Mouse (Mus musculus) limb, embryonic 15.5 days (tissue): ENCODE measurements around the gene Mrps33. TPM values are rescaled to one million over a fixed set of nuclear protein-coding genes. Genes with fewer than 3 reads are reported as not detected.

ENCODE experiments used
- ATAC-seq: fragments of 200-750 bp; cut with Nextera tagmentation; 2 replicates; pipeline ENCODE4 v1.8.0; 2017; ENCODE audit warnings: low read depth, moderate TSS enrichment; ENCODE audit not compliant: insufficient number of reproducible peaks, low FRiP score, low TSS enrichment
- H3K27ac ChIP-seq: fragments of 300-500 bp; sonication (generic); 2 replicates; pipeline ENCODE4 v1.5.1; 2015; ENCODE audit warnings: moderate library complexity, mild to moderate bottlenecking, inconsistent platforms
- H3K27me3 ChIP-seq: fragments of 300-500 bp; sonication (generic); 2 replicates; pipeline ENCODE4 v1.6.1; 2015; ENCODE audit warnings: inconsistent platforms
- H3K36me3 ChIP-seq: fragments of 300-500 bp; sonication (generic); 2 replicates; pipeline ENCODE4 v1.6.1; 2015; ENCODE audit warnings: inconsistent platforms
- H3K4me1 ChIP-seq: fragments of 300-500 bp; sonication (generic); 2 replicates; pipeline ENCODE4 v1.6.1; 2015; ENCODE audit warnings: inconsistent platforms
- H3K4me2 ChIP-seq: fragments of 300-500 bp; sonication (generic); 2 replicates; pipeline ENCODE4 v1.6.1; 2015; ENCODE audit warnings: mild to moderate bottlenecking, inconsistent platforms
- H3K4me3 ChIP-seq: fragments of 300-500 bp; sonication (generic); 2 replicates; pipeline ENCODE4 v1.5.1; 2015; ENCODE audit warnings: mild to moderate bottlenecking, inconsistent platforms
- H3K9ac ChIP-seq: fragments of 300-500 bp; sonication (generic); 2 replicates; pipeline ENCODE4 v1.6.1; 2015; ENCODE audit warnings: inconsistent platforms
- H3K9me3 ChIP-seq: fragments of 300-500 bp; sonication (generic); 2 replicates; pipeline ENCODE4 v1.6.1; 2016; ENCODE audit warnings: inconsistent platforms
- WGBS: fragments of 180-500 bp; shearing (Covaris S2); methylation state at CpG from one replicate; pipeline ENCODE4 v1.1.7; 2015; 5-methylcytosine and 5-hydroxymethylcytosine counted together
- polyA plus RNA-seq: library from polyadenylated mRNA; unstranded; fragments of >200 nt; fragmentation: Nextera tagmentation; extraction: Ambion mirVana; gene quantifications from 2 replicates; pipeline ENCODE4 v1.2.1, GENCODE M21; 2015

The Mrps33 gene
- polyA plus RNA-seq, 1 experiment from 2014 or later = 166 TPM

GRCm38 (mm10) chr6:39776275-39776674 lies 34.5 kb downstream of the Mrps33 start:
- Histone ChIP-seq H3K9me3 (no peaks in the 10 kb centered on the region), H3K27ac (no peak overlapping the region), H3K27me3 (no peaks in the 10 kb centered on the region), H3K36me3 (no peaks in the 10 kb centered on the region), H3K9ac (no peak overlapping the region), H3K4me3 (no peak overlapping the region), H3K4me2 (no peak overlapping the region), H3K4me1 (peaks cover 5% of the 10 kb centered on the region; the same call in 1 of the 2 replicates)
- WGBS = 85% methylated on average over 6 of the region's 6 CpGs
- no peak for ATAC-seq

DNA sequence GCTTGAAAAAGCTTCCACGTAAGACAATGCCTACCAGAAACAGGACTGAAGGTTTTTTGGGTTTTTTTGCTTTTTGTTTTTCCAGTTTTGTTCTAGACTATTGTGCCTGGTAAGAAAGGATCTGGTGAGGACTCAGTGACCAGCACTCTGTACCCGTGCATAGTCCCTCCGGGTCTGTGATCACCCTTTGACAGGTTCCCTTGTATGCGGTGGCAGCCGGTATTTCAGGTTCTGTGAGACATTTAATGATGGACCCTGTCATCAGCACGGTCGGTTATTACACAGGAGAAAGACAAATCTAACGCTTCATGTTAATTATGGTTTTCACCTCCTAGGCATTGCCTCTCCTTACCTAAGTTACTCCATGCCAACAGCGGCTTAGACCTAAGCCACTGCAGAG lies 35.8 kb downstream of the Mrps33 start:
- 70% methylated on average over 9 of the region's 9 CpGs for WGBS
- H3K27ac ChIP-seq = no peak overlapping the region
- H3K9me3 ChIP-seq = no peaks in the 10 kb centered on the region
- H3K36me3 ChIP-seq = no peaks in the 10 kb centered on the region
- H3K9ac ChIP-seq = no peak overlapping the region
- no peak for ATAC-seq
- no peaks in the 10 kb centered on the region for H3K4me1 ChIP-seq
- no peak overlapping the region for H3K4me3 ChIP-seq
- H3K4me2 ChIP-seq = no peak overlapping the region
- H3K27me3 ChIP-seq = no peaks in the 10 kb centered on the region

GRCm38 (mm10) chr6:39757229-39757628 lies 53.6 kb downstream of the Mrps33 start:
- ATAC-seq = no peak
- Histone ChIP-seq H3K9me3 (no peaks in the 10 kb centered on the region), H3K9ac (no peak overlapping the region), H3K36me3 (no peaks in the 10 kb centered on the region), H3K4me2 (no peak overlapping the region), H3K4me3 (no peak overlapping the region), H3K4me1 (no peaks in the 10 kb centered on the region), H3K27ac (no peak overlapping the region), H3K27me3 (no peaks in the 10 kb centered on the region)
- 79% methylated on average over 2 of the region's 2 CpGs for WGBS

Other genes with a start within 250 kb of the Mrps33 start
- 36.6 and 48.3 TPM in 2 replicates for gene Adck2, start 237.1 kb downstream of the Mrps33 start, polyA plus RNA-seq
- gene Gm42420, start 225.2 kb downstream of the Mrps33 start, polyA plus RNA-seq = 1.6 and 3.1 TPM in 2 replicates
- gene Ndufb2, start 218.4 kb downstream of the Mrps33 start, polyA plus RNA-seq = 272 and 308 TPM in 2 replicates
- gene Braf, start 85.5 kb downstream of the Mrps33 start, polyA plus RNA-seq = 15.1 and 16.5 TPM in 2 replicates
- 0.61 and 0.63 TPM in 2 replicates for gene Tmem178b, start 62.3 kb upstream of the Mrps33 start, polyA plus RNA-seq